Mouse (Mus musculus) ES-Bruce4 (cell line): ENCODE data around the gene Wdr73.

Source experiments
- CTCF ChIP-seq: IDR thresholded peaks from one replicate; pipeline ENCODE4 v1.8.1; 2011; ENCODE audit warnings: low read depth, low read length
- EP300 ChIP-seq: IDR thresholded peaks from 2 replicates; pipeline ENCODE4 v1.6.1; 2011; ENCODE audit warnings: low read depth, low read length; ENCODE audit not compliant: insufficient read depth
- POLR2A ChIP-seq: IDR thresholded peaks from one replicate; pipeline ENCODE4 v1.8.1; 2011; ENCODE audit warnings: low read length; ENCODE audit not compliant: insufficient read depth

DNA sequence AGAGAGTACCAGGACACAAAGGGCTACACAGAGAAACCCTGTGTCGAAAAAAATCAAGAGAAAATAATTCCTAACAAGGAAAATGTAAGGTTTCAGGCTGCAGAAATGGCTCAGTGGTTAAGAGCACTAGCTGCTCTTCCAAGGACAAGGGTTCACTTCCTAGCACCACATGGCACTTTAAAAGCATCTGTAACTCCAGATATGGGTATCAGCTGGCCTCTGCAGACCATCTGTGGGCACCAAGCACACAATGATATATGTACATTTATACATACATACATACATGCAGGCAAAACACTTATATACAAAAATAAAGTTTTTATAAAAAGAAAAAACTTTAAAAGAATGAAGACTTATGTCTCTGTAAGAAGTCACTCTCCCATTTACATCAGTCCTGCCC lies 34.8 kb upstream of the Wdr73 start:
- no peak for TF ChIP-seq POLR2A
- TF ChIP-seq CTCF: no peak
- no peak for TF ChIP-seq EP300
